Mouse (Mus musculus) ovary, postnatal 36 days (tissue): Measurements from ENCODE around the gene Arhgap11a.

Experiments used
- DNase-seq: peaks from one replicate; pipeline ENCODE4 v3.0.0; 2022; ENCODE audit warnings: low spot score, mixed read lengths

Gene Arhgap11a

GRCm38 (mm10) chr2:113817681-113818606 lies 30.5 kb downstream of the Arhgap11a start:
- DNase-seq: no peak

DNA sequence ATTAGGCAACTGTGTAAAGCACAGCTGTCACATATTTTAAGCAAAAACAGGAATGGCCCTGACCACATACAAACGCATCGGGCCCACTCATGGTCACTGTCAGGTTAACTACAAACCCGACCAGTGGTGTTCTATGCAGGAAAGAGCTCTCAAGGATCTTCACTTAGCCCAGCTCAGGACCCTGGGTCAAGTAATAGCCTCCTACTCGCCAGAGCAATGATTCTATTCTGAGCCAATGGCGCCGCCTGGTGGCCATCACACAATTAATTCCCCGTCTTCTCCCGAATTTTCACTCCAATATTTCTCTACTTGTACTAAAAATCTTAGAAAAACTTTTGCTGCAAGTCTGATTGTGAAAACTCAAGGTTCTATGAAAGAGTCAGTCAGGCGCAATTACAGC lies 40.8 kb downstream of the Arhgap11a start:
- peak; percentile 79 for DNase-seq

GRCm38 (mm10) chr2:113806851-113807577 lies 41.4 kb downstream of the Arhgap11a start:
- DNase-seq: peak; percentile 36

- no peak for DNase-seq
These were observed 42.7 kb downstream of the Arhgap11a start for GRCm38 (mm10) chr2:113805765-113806164.

- DNase-seq: no peak
These were observed 44.7 kb downstream of the Arhgap11a start for GRCm38 (mm10) chr2:113803753-113804152.

DNA sequence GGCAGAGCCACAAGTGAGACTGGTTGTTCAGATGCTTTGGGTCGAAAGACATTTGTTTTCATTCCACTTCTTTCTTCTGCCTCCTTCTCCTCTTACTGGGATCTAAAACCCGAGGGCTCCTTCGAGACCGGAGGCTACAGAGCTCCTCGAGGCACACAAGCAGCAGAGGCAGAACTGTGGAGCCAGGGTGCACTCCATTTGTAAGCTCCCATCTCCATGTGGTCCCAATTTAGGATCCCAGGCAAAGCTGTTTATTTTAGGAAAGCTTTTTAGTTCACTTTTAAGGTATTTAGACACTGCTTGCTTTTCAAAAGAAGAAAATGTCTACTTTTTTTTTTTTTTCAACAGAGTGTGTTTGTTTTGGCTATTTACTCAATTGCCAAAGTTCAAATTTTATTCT lies 47.6 kb downstream of the Arhgap11a start:
- no peak for DNase-seq

GRCm38 (mm10) chr2:113798605-113799004 lies 49.9 kb downstream of the Arhgap11a start:
- DNase-seq: no peak

DNA sequence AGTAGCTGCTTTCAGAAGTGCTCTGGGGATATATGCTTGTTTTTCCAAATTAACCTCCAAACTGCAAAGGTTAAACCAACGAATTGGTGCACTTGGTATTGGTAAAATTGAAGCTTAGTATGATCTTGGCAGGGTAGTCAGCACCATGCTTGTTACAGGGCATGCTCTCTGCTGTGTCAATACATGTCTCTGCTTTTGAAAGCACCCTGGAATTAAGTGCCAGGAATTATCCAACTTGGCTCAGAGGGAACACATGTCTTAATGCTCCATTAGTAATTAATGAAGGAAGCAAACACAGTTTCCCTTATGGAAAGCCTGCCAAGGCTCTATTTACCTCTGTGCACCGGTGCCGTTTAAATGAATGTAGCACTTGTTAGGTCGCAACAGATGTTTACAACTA lies 53.3 kb downstream of the Arhgap11a start:
- DNase-seq: no peak

DNA sequence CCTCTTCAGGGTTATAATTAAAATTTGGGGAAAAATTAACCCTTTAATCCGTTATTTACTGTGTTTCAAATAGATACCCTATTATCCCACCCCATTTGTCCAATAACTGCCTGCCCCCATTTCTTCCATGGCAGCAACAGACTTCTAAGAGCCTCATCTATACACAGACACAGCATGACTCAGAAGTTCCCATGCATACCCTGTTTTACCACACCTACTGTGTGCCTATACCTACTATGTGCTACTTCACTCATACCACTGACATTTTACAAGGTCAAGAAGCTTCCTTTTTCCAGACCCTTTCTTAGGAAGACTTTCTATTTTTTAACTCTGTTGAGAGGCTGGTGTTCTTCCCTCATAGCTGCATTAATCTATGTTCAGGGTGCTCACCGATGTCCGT lies 54.9 kb downstream of the Arhgap11a start:
- DNase-seq: no peak

DNA sequence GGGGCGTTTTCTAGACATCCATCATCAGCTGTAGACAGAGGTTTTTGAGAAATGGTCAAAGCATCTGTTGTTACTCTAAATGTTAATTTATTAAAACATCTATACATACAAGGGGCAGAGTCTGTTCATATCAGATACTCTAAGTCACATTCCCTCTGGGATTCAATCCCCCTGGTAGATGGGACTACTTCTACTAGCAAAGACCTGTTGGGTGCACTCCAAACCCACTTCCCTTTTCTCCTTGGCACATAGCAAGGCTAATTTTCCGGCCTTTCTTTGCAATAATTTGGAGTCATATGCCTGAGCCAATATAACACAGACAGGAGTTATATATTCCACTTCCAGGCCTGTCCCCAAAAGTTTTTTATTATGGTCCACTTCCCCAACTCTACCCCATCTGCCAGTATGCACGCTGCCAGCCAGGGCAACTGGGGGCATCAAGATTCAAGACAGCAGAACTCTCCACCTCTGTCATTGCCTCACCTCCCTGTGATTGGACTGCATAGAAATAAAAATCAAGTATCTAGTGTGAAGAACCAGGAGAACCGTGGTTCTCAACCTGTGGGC lies 59.6 kb downstream of the Arhgap11a start:
- DNase-seq: no peak

GRCm38 (mm10) chr2:113787882-113788281 lies 60.6 kb downstream of the Arhgap11a start:
- DNase-seq: no peak

DNA sequence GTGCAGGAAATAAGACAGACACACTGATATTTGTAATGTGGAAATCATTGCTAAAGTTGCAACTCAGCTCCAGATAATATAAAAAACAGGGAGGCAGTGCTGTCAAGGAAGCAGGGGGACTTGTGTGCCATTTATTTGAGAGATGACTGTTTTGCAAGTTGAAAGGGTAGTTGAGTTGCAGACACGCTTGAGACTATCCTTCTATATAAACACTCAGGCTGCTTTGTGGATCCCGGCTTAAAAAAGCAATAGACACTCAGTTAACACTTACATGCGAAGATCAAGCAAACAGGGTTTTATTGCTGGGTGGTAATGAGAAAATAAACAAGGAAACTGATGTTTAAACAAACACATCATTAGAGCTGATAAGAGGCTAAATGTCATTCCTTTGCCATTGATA lies 63.6 kb downstream of the Arhgap11a start:
- DNase-seq: no peak

DNA sequence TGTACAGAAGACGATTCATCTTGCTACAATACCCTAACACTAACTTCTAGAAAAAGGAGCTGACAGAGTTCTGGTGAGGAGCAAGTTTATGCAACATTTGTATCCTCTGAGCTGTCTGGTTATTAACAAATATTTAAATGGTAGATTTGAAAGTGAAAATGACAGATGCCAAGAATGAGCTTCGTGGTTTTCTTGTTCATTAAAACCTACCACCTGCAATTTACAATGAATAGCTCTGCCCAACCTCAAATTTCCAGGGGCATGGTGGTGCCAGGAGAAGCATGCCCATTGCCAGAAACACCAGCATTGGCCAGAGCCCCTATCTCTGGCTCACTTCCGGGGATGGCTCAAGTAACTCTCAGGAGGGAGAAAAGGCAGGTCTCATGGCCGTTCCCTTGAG lies 66.9 kb downstream of the Arhgap11a start:
- DNase-seq: no peak
